Mouse (Mus musculus) thymus, adult 2 months (tissue): ENCODE measurements around the gene Ttc7. TPM values are rescaled to one million over a fixed set of nuclear protein-coding genes. Genes with fewer than 3 reads are reported as not detected.

Experiments
- DNase-seq: peaks from one replicate; pipeline ENCODE4 v3.0.0; 2021
- H3K27ac ChIP-seq: fragments of 200-500 bp; 2 replicates; pipeline ENCODE4 v1.5.1; 2012; ENCODE audit warnings: low read length, control low read depth; ENCODE audit not compliant: control insufficient read depth, insufficient read depth
- H3K27me3 ChIP-seq: fragments of 200-500 bp; 2 replicates; pipeline ENCODE4 v1.6.1; 2012; ENCODE audit warnings: mild to moderate bottlenecking, low read length, moderate library complexity, mixed read lengths; ENCODE audit not compliant: control insufficient read depth, insufficient read depth
- H3K36me3 ChIP-seq: fragments of 200-500 bp; 2 replicates; pipeline ENCODE4 v1.6.1; 2012; ENCODE audit warnings: mild to moderate bottlenecking, low read length, moderate library complexity; ENCODE audit not compliant: control insufficient read depth, insufficient read depth
- H3K4me1 ChIP-seq: fragments of 200-500 bp; replicated peaks from 2 replicates; pipeline ENCODE4 v1.6.1; 2012; ENCODE audit warnings: low read length; ENCODE audit not compliant: control insufficient read depth, insufficient read depth
- H3K4me3 ChIP-seq: fragments of 200-500 bp; 2 replicates; pipeline ENCODE4 v1.5.1; 2012; ENCODE audit warnings: mild to moderate bottlenecking, low read length, control low read depth, moderate library complexity; ENCODE audit not compliant: control insufficient read depth, insufficient read depth
- CTCF ChIP-seq: fragments of 200-500 bp; IDR thresholded peaks from 2 replicates; pipeline ENCODE4 v1.5.1; 2012; ENCODE audit warnings: mild to moderate bottlenecking, control low read depth, low read length, moderate library complexity, borderline replicate concordance; ENCODE audit not compliant: control insufficient read depth, poor library complexity, insufficient read depth; ENCODE audit errors: extremely low read depth
- POLR2A ChIP-seq: fragments of 200-500 bp; IDR thresholded peaks from 2 replicates; pipeline ENCODE4 v1.6.1; 2012; ENCODE audit warnings: mild to moderate bottlenecking, low read length, control low read depth, moderate library complexity; ENCODE audit not compliant: control insufficient read depth, poor library complexity, insufficient read depth; ENCODE audit errors: extremely low read depth
- WGBS: fragments of 180-500 bp; shearing (Covaris S2); methylation state at CpG from one replicate; pipeline ENCODE4 v1.1.7; 2018; 5-methylcytosine and 5-hydroxymethylcytosine counted together
- polyA plus RNA-seq: library from polyadenylated mRNA; depleted of rRNA; stranded (reverse); fragments of >200 nt; gene quantifications from 2 replicates; pipeline ENCODE4 v1.2.3, GENCODE M21; 2012

The Ttc7 gene
- polyA plus RNA-seq, 1 experiment, result 93.6 TPM

DNA sequence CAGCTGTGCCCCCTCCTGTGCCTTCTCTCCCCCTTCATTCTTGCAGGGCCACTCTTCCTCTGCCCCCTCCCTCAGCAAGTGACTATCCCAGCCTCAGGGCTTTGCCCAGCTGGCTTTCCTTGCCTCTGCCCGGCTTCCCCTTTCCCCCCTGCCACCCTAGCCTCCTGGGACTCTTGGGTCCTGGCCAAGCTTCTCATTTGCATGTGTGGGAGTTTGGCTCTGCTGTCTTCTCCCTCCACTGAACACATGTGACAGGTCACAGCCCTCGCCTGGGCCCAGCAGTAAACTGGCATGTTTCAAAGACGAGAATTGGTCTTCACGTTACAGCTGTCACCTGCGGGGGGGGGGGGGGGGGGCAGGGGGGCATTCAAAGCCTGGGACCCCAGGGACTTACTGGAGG is 104.4 kb downstream of the Ttc7 start:
- TF ChIP-seq CTCF (no peak), POLR2A (no peak)
- DNase-seq, result no peak
- H3K4me1 ChIP-seq, result no peaks in the 10 kb centered on the region
- no peak overlapping the region for H3K27ac ChIP-seq
- H3K36me3 ChIP-seq, result no peaks in the 10 kb centered on the region
- H3K27me3 ChIP-seq, result no peaks in the 10 kb centered on the region
- WGBS, result 44% methylated on average over 5 of the region's 5 CpGs
- H3K4me3 ChIP-seq, result no peak overlapping the region

DNA sequence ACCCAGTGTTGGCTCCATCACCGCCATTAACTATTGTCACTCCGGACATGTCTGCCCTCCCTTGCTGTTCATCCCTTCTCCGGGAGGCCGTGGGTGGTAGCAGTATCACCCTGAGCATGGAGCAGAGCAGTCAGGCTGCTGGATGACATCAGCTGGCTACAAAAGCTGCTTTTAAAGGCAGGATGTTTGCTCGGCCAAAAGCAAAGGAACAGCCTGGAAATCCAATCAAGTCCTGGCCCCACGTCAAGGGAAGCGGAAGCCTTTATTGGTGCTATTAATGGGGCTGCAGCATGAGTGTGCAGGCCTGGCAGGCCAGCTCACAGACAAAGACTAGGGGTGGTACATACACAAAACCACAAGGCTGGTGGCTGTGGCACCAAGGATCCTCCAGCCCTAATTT is 108.6 kb downstream of the Ttc7 start:
- Histone ChIP-seq H3K4me3 (no peak overlapping the region), H3K27me3 (no peaks in the 10 kb centered on the region), H3K27ac (no peak overlapping the region), H3K4me1 (no peaks in the 10 kb centered on the region), H3K36me3 (no peaks in the 10 kb centered on the region)
- 85% methylated on average over 7 of the region's 7 CpGs for WGBS
- no peak for TF ChIP-seq POLR2A
- no peak for TF ChIP-seq CTCF
- no peak for DNase-seq

GRCm38 (mm10) chr17:87397088-87397487 is 114.4 kb downstream of the Ttc7 start:
- 59% methylated on average over 11 of the region's 11 CpGs for WGBS
- H3K4me1 ChIP-seq, result no peaks in the 10 kb centered on the region
- DNase-seq, result no peak

GRCm38 (mm10) chr17:87402444-87402843 is 119.8 kb downstream of the Ttc7 start:
- H3K36me3 ChIP-seq, result no peaks in the 10 kb centered on the region
- no peaks in the 10 kb centered on the region for H3K4me1 ChIP-seq
- H3K27me3 ChIP-seq, result no peaks in the 10 kb centered on the region
- H3K4me3 ChIP-seq, result no peak overlapping the region
- TF ChIP-seq POLR2A (no peak), CTCF (no peak)
- H3K27ac ChIP-seq, result no peak overlapping the region
- 73% methylated on average over 11 of the region's 11 CpGs for WGBS
- no peak for DNase-seq

More at GRCm38 (mm10) chr17:87397088-87397487, 114.4 kb downstream of the Ttc7 start:
- Histone ChIP-seq H3K27me3 (no peaks in the 10 kb centered on the region), H3K27ac (no peak overlapping the region), H3K36me3 (no peaks in the 10 kb centered on the region), H3K4me3 (no peak overlapping the region)
- TF ChIP-seq POLR2A, result no peak
- TF ChIP-seq CTCF, result no peak

- H3K27me3 ChIP-seq, result no peaks in the 10 kb centered on the region
- no peaks in the 10 kb centered on the region for H3K4me1 ChIP-seq
- H3K27ac ChIP-seq, result no peak overlapping the region
- no peak for DNase-seq
- H3K4me3 ChIP-seq, result no peak overlapping the region
- no peaks in the 10 kb centered on the region for H3K36me3 ChIP-seq
- no peak for TF ChIP-seq POLR2A
- TF ChIP-seq CTCF, result no peak
- WGBS, result 98% methylated on average over 4 of the region's 4 CpGs
Measured at GRCm38 (mm10) chr17:87403462-87403861, 120.8 kb downstream of the Ttc7 start.

- no peaks in the 10 kb centered on the region for H3K27me3 ChIP-seq
- no peak overlapping the region for H3K27ac ChIP-seq
- H3K4me3 ChIP-seq, result no peak overlapping the region
- H3K36me3 ChIP-seq, result no peaks in the 10 kb centered on the region
- no peak for DNase-seq
- WGBS, result 59% methylated on average over 11 of the region's 11 CpGs
- no peaks in the 10 kb centered on the region for H3K4me1 ChIP-seq
- TF ChIP-seq POLR2A (no peak), CTCF (no peak)
Measured at GRCm38 (mm10) chr17:87405576-87405975, 122.9 kb downstream of the Ttc7 start.

- H3K36me3 ChIP-seq, result no peaks in the 10 kb centered on the region
- TF ChIP-seq POLR2A (no peak), CTCF (no peak)
- no peaks in the 10 kb centered on the region for H3K27me3 ChIP-seq
- no peaks in the 10 kb centered on the region for H3K4me1 ChIP-seq
- WGBS, result 93% methylated on average over 4 of the region's 4 CpGs
- no peak for DNase-seq
- H3K4me3 ChIP-seq, result no peak overlapping the region
- no peak overlapping the region for H3K27ac ChIP-seq
Measured at GRCm38 (mm10) chr17:87406646-87407045, 124.0 kb downstream of the Ttc7 start.
